Mouse (Mus musculus) brain, adult 2 months (tissue): ENCODE data around the gene Ggt6.

Experiments
- DNase-seq: peaks from one replicate; pipeline ENCODE4 v3.0.0; 2011; ENCODE audit warnings: low read depth, low spot score

Ggt6 gene

DNA sequence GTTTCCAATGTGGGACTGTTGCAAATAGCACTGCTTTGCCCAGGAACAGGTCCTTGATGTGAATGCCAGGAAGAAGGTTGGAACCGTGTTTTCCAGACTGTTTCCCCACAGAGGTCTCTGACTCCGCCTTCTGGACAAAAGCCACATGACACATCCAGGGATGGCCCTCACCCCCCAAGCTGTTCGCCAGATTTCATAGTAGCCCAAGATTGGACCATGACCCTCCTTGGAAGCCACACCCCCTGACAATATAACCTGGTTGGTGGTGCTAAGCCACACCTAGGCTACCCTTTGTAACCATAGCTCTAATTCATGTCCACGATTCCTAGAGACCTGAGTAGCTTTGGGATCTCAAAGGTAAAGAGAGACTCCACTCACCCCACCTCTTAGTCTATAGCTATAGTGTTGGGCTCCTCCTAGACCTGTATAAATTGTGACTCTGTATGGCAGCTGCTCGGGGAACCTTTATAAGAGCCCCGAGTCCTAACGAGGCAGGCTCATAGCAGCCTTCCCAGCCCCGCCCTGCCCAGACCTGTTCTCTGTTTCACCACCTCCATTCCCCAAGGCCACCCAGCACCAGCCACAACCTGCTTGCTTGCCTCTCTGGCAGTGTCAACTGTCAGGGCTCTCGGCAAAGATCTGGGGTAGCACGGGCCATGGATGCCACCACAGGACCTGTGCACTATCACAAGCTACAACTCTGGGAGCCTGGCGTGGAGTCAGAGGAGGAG, at the start of gene Ggt6:
Gene Ggt6, plus strand, starts transcription at position 564 of the 731 bp plus-strand sequence.
- no peak for DNase-seq

DNA sequence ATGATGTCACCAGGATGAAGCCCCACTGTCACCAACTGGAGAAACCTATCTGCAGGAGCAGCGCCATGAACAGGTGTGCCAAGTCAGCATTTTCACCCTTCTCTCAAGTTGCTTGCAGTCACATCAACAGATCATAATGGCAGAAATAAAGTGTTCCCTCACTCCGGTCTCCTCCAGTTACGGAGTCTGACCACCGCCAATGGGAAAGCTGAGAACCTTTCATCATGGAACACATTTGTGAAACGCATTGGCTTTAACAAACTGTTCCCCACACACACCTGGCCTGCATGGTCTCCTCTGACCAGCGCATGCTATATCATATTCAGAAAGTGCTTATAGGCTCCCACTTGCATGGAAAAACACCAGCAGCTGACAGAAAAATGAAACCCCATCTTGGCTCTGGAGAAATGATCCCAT, 47.2 kb upstream of the Ggt6 start:
- no peak for DNase-seq

DNA sequence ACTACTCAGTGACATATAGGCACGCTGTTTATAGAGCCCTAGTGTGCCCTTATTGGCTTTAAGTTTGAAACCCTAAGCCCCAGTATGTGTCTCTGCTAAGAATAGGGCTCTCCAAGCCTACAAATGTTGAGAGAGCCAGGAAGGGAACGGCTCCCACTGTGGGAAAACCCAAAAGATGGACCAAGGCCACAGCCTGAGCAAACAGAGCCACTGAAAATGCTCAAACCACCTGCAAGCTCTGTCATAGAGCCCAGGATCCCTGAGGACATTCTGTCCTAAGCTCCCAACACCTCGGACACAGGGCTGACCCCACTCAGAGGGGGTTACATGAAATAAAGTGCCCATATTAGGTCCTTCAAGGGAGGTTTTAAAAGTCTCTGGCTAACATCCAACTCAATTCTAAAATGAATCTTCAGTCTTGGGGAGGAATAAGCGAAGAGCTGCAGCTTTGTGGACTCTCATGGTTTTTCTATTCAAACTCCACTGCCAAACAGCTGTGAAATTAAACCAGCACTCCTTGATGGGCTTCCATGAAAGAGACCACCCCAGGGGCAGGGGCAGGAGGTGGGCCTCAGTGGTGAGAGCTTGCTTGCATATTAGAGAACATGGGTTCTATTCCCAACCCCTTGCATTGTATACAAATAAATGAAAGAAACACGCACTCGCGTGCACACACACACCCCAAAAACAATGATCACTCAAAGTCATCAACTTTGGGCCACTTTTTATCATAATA, 45.8 kb upstream of the Ggt6 start:
- no peak for DNase-seq

DNA sequence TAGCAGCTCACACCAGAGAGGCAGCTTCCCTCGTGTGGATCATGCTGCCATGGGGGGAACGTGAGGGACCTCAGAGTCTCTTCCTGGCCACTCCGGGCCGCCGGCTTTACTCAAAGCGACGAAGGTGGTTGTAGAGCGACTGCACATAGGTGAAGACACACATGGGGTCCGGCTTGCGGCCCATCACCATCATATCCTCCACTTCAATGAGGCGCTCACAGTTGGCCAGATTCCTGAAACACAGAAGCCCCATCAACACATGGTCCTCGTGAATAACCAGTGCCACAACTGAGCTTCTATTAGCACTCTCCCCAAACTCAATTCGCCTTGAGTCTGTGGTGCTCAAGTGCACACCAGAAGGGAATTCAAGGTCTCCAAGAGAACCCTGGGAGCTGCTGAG, 44.1 kb upstream of the Ggt6 start:
- DNase-seq, result no peak

DNA sequence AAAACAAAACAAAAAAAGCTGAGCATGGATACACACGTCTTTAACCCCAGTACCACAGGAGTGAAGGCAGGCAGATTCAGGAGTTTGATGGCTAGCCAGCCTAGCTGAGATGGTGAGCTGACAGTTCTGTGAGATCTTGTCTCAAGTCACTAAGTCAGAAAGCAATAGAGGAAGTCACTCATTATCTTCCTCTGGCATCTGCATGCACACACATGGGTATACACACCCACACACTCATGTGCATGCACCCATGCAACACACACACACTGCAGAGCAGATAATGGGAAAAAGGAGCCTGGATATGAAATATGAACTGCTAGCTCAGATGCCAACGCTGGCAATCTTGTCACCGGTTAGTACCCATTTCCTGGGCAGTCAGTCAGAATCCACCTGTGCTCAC, 42.1 kb upstream of the Ggt6 start:
- DNase-seq, result no peak

DNA sequence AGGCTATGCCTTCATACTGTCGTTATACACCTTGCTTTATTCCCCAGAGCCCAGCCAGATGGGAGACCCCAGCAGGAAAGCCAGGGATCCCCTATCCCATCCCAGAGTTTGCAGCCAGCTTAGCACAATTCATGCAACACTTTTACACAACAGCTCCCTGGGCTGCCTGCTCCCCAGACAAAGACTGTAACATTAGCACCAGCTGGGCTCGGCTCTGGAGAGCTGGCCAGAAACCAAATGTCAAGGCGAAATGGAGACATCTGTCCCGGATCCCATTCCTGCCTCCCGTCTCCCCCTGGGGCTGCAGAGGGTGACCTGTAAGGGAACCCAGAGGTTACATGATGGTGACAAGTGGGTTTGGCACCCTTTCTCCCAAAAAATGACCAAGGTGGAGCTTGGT, 41.7 kb upstream of the Ggt6 start:
- DNase-seq, result peak; percentile 55

DNA sequence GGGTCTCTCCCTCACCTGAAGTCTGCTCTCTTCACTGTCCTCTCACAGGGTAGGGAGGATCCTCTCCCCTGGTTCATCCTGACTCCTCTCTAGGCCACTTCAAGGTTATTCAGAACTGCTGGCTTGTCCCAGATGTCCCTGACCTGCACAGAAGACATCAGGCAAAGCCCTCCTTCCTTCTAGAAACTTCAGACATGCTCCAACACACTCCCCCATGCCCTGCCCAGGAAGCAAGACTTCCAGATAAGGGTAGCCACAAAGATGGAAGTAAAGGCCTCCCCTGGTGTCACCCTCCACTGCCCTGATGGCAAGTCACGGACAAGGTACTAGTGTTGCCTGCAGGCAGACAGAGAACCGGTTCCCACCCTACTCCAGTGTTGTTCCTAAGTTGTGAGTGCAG, 40.6 kb upstream of the Ggt6 start:
- no peak for DNase-seq

DNA sequence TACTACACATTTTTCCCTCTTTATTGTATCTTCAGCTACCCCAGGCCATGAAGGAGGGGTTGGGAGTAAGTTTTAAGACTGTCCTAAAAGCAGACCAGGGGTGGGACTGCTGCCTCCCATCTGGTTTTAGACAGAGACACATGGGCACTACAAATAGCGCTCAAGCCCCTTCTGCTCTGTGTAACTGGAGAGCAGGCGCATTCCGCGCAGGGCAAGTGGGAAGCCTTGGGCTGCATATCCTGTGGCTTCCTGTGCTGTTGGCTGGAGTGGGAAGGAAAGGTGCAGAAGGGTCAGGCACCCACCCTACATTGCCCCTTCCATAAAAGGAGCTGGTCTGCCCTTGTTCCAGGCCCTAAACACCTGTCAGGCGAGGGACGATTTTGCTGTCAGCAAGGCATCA, 39.7 kb upstream of the Ggt6 start:
- no peak for DNase-seq

DNA sequence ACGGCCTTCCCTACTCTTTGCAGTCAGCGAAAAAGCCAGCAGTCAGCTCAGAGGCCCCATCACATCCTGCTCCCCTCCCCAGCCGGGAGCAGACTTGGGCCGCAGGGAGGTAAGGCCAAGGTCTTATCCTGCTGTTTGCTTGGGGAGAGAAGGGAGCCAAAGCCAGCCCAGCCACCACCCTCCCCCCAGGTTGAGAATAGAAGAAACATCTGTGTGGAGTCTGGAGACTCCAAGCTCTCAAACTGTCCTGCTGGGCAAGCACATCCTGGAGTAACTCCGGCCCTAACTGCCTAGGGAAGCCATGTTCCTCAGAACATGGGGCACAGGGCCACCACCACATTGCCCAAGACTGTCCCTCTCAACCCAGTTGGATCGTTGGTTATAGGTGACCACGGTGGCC, 38.7 kb upstream of the Ggt6 start:
- no peak for DNase-seq

DNA sequence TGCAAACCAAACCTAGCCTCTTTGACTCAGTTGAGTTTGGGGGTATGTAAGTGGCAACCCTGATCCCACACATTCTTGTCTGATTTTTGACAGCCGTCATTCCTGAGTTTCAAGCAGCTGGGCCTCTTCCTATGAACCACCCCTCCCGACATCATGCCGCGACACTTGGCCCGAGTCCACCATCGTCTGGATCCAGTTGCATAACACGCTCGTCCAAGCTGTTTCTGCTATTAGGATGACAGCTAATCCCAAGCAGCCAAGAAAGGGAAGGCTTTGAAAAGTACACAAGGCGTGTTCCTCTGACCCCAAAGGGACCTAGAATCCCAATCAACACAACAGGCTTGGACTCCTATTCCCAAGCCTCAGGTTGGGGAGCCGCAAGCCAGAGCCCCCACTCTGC, 38.3 kb upstream of the Ggt6 start:
- DNase-seq, result peak; percentile 27

DNA sequence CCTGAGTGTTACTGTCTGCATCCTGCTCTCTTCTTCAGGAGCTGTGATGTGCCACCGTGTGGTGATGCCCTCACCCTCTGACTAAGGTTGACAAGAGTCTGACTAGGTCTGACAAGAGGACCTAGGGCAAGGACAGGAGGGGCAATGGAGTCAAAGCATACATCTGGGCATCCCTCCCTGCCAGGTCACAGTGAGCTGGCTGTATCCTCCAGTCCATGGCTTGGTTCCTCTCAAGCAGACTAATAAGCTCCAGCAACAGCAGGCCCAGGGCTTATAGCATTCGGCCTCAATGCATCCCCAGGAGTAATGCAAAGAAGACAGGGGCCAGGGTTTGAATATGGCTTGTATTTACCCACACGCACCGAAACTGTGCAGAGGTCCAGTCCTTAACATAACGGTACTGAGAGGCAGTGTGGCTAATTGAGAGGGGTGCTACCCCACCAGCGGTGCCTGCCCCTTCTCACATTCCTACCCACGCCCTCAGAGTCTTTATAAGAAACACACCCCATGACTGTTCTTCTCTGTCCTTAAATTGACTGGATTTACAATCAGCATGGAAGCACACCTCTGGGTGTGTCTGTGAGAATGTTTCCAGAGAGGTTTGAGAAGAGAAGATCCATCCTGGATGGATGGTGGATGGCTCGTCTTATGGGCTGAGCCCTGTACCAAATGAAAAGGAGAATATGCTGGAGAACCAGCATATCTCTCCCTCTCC, 37.4 kb upstream of the Ggt6 start:
- no peak for DNase-seq

DNA sequence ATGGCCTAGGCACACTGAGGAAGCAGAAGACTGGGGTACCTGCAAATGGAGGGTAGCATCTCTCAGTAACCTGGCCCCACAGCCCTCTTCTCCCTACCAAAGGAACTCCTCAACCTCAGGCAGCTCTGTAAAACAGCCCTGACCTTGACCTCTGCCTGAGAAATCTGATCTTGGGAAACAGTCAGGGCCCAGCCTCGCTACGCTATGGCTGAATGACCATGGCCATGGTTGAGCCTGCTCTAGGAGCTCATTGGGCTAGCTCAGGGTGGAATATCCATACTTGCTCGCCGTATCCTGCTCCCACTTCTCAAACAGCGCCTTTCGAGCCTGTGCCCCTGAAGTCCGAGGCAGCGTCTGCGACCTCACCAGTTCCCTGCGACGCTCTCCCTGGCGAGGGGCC, 34.3 kb upstream of the Ggt6 start:
- DNase-seq, result no peak

DNA sequence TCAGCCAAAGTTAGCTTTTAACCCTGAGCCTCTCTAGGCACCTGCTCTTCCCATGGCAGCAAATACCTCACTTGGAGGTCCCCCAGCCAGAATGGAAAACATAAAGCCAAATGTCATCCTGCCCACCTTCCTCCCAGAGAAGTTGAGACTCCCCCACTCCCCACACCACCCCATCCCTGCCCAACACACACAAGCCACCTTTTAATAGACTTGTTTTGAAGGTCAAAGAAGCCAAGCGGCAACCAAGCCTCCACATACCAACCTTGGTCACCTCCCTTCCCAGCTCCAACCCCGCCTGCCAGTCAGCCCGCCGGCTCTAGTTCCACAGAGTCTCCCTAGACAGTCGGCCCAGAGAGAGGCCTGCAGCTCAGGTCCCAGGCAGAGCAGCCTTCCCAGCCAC, 33.3 kb upstream of the Ggt6 start:
- no peak for DNase-seq

DNA sequence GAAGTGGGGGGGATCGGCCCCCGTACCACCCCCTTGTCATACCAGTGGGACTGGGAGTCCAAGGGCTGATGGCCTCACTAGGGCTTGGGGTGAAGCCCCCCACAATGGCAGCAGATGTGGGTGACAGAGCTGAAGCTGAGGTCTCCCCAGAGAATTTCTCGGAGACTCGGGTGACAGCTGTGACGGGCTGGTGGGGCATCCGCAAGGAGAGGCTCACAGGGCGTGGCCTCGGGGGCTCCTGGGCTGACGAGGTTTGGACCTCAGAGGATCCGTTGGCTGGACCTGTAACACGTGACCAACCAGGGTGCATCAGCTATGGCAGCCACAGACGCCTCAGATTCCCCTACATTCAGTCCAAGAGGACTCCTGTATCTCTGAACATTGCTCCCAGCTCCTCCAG, 32.4 kb upstream of the Ggt6 start:
- no peak for DNase-seq

DNA sequence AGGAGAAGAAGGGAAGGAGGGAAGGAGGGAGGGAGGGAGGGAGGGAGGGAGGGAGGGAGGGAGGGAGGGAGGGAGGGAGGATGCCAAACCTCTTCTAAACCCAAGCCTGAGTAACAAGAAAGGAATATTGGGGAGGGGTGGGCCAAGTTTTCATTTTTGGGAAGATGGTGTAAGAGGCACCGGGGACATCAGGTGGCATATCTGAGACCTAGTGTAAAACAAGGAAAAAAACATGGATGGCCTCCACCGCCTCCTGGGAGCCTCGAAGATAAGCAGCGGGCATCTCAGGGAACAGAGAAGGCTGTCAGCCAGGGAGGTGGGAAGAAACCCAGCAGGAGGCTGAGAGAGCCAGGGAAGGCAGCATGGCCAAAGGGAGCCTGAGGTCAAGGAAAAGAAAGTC, 29.8 kb upstream of the Ggt6 start:
- no peak for DNase-seq

DNA sequence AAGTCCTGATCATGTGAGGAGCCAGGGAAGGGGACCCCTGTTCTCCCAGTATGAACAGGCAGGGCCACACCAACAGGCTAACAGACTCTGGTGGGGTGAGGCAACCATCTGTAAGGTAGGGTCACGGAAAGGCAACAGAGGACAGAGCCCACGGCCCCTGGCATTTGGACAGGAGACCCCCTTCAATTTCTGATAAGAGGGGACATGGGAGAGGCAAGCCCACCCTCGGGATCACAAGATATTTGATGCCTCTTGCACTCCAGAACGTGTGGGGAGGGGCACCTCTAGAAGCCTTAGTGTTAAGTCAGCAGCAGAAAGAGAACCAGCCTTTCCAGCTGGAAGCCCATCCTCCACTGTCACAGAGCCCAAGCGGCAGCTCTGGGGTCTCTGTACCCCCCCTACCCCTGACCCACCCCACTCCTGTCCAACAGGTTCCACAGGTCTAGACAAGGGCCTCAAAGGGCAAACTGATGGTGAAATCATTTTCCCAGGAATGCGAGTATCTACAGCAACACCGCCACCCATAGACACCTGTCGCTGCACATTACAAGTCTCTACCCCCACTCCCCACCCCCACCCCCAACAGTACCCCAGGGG, 29.1 kb upstream of the Ggt6 start:
- no peak for DNase-seq

DNA sequence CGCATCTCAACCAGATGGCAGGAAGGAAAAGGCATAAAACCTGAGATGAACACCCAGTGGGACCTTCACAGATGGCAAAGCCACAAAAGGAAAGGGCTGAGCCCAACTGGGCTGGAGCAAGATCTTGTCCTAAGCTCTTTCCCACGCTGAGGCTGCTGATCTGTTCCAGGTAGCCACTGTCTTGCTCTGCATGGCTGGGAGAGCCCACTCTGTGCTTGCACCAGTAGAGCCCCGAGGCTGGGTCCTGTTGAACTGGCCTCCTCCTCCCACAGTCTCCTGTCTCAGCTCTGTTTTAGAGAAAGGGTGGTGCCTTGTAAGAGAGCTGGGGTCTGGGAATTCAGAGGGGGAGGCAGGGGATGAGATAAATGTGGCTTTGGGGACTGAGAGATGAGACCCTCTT, 28.2 kb upstream of the Ggt6 start:
- DNase-seq, result no peak

DNA sequence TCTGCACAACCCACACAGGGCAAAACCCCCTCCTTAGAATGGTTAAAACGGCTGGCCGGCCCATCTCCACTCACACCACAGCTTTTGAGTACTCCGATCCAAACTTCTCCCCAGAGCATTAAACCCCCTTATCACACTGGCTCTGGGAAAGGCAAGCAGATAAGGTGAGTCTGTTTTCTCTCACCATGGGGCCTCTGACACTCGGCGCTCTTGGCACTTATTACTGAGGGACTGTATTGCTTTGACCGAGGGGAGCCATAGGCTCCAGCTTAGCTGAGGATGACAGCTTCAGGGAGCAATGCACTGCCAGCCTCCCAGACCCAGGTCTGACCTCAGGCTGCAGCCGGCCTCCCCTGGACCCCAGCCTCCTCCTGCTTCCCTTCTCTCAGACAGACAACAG, 27.8 kb upstream of the Ggt6 start:
- DNase-seq, result no peak

DNA sequence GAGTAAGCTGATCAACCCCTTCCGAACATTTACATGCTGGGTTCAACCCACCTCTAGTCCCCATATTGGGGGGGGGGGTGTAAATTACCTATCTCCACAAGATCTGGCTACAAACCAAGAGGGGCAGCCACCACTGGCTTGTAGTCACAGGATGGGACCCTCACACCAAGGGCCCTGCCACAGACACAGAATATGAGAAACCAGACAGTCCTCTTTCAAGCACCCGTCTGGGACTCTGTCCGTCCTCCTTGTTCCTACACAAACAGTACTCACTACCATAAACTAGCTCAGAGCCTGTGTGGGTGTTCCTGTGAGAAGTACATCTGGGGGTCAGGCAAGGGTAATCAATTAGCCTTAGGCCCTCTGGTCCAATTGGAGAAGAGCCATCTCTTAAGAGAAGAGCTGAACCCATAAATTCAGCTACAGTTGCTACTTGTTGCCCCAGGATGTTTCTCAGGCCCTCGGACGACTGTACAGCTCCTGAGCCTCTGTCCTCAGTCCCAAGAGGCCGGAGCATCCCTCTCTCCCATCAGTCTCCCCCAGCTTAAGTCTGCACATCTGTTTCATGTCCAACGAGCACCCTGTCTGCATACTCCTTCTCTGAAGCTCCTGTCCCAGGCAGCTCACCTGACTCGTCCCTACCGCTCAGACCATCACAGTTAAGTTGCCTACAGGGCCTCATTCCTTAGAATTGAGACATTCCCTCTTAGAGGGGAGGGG, 26.7 kb upstream of the Ggt6 start:
- no peak for DNase-seq

DNA sequence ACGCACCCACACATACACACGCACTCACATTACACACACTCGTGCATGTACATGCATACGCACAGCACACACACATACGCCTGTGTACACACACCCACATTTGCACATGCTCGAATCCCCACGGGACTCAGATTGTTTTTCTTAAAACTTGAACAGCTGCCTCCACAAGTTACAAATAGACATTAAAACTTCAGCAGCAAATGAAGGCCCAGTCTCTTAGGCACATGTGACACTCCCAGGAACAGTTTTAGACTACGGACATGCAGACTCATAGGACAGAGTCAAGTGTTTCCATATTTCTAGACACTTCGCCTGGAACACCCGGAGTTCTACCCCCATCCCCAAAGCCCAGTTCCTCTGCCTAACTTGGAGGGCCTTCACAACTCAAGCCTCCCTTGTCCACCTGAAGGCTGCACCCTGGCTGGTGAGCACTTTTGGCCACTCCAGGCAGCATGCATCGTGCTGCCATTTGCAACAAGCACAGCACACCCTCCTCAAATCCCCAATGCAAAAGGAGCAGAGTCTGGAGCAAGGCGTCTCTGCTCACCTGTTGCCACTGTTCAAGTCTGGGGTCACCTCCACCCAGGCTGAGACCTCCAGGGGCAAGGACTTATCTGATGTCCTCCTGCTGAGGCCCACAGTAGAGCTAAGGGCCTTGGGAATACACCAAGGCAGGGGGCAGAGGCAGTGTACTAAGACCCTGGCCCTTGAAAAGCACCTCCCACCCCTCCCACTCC, 25.5 kb upstream of the Ggt6 start:
- DNase-seq, result no peak

DNA sequence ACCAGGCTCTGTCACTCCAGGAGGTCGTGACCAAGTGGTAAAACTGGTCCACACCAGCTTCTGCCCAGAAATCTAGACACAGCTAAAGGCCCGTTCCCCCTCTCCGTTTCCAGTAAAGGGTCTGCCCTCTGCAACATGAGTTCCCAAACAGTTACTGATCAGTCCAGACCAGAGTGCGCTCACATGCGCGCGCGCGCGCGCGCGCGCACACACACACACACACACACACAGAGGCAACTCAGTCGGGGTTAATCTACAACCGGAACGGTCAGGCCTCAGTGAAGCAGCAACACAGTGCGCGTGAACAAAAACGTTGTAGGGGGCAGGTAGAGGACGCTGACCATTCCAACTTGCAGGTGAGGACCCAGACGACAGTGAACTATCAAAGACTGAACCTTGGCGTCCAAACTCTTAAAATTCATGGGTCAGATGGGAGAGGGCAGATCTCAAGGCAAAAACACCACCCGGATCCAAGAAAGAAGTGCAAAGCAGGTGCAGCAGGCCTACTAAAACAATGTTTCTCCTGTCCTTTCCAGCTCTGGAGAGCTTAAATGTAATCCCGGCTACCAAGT, 24.7 kb upstream of the Ggt6 start:
- no peak for DNase-seq
